20 mouse cellular contexts compared by ENCODE assay signal in genomic region chr11:6705516-6705915, GRCm38 (mm10). TPM values are rescaled to one million over a fixed set of nuclear protein-coding genes. Genes with fewer than 3 reads are reported as not detected.
DNase-seq lines count a peak whose midpoint lies in the region; ATAC-seq and TF ChIP-seq lines count a peak whose summit lies in the region.
"Had no signal": no experiment of that assay in that cellular context is flagged by ENCODE, and none has a peak within 500 bp of the region (broad histone marks: within the 10 kb centered on the region; RNA-seq: fewer than 3 reads in every experiment).

No protein-coding gene starts in this region.

- no peaks in the 10 kb centered on the region for H3K36me3 ChIP-seq in forebrain, postnatal 0 days (ENCODE audit: insufficient read depth)
- H3K36me3 ChIP-seq in forebrain, embryonic 14.5 days (ENCODE audit: control insufficient read depth, insufficient read depth, low read length), result no peaks in the 10 kb centered on the region
- H3K36me3 ChIP-seq in spleen, adult 2 months (ENCODE audit: control insufficient read depth, insufficient read depth, low read length), result no peaks in the 10 kb centered on the region
- H3K36me3 ChIP-seq: embryonic facial prominence, embryonic 13.5 days; forebrain, embryonic 12.5 days; G1E; heart, embryonic 15.5 days had no signal

- H3K9ac ChIP-seq in forebrain, postnatal 0 days, result no peak overlapping the region
- H3K9ac ChIP-seq in forebrain, embryonic 14.5 days (ENCODE audit: low read length), result no peak overlapping the region
- H3K9ac ChIP-seq: embryonic facial prominence, embryonic 13.5 days; forebrain, embryonic 12.5 days; heart, embryonic 15.5 days; hindbrain, embryonic 14.5 days had no signal

- peak overlapping the region; percentile 3; the same call in 1 of the 2 replicates for H3K27ac ChIP-seq in forebrain, postnatal 0 days (ENCODE audit: low read depth, low read length)
- no peak overlapping the region for H3K27ac ChIP-seq in forebrain, embryonic 14.5 days (ENCODE audit: low read depth, low read length)
- peak overlapping the region; percentile 60 for H3K27ac ChIP-seq in spleen, adult 2 months (ENCODE audit: insufficient read depth, low read length)
- H3K27ac ChIP-seq: embryonic facial prominence, embryonic 13.5 days; forebrain, embryonic 12.5 days; heart, adult 2 months; heart, embryonic 15.5 days; hindbrain, embryonic 14.5 days had no signal

- H3K4me1 ChIP-seq in forebrain, postnatal 0 days (ENCODE audit: insufficient read depth), result 0 out of 2 replicates have a peak, but pooled peaks cover 3% of the 10 kb centered on the region
- H3K4me1 ChIP-seq in forebrain, embryonic 14.5 days (ENCODE audit: control insufficient read depth, insufficient read depth, low read length), result no peaks in the 10 kb centered on the region
- H3K4me1 ChIP-seq in spleen, adult 2 months (ENCODE audit: control insufficient read depth, insufficient read depth, insufficient read length), result no peaks in the 10 kb centered on the region
- H3K4me1 ChIP-seq: embryonic facial prominence, embryonic 13.5 days; forebrain, embryonic 12.5 days; heart, embryonic 15.5 days had no signal

- ATAC-seq in forebrain, postnatal 0 days, result no peak; the same call in 1 of the 2 replicates
- ATAC-seq in forebrain, embryonic 14.5 days, result no peak

- H3K27me3 ChIP-seq in forebrain, postnatal 0 days (ENCODE audit: insufficient read depth, low read length), result no peaks in the 10 kb centered on the region
- H3K27me3 ChIP-seq in forebrain, embryonic 14.5 days (replicated peaks; ENCODE audit: control insufficient read depth, insufficient read depth, low read length), result no peaks in the 10 kb centered on the region
- H3K27me3 ChIP-seq in spleen, adult 2 months (ENCODE audit: control insufficient read depth, insufficient read depth, low read length), result no peaks in the 10 kb centered on the region
- H3K27me3 ChIP-seq: embryonic facial prominence, embryonic 13.5 days; forebrain, embryonic 12.5 days; heart, embryonic 15.5 days had no signal

- no peaks in the 10 kb centered on the region for H3K9me3 ChIP-seq in forebrain, postnatal 0 days (ENCODE audit: low read length)
- no peaks in the 10 kb centered on the region for H3K9me3 ChIP-seq in forebrain, embryonic 14.5 days (replicated peaks; ENCODE audit: control insufficient read depth, low read length)
- H3K9me3 ChIP-seq: embryonic facial prominence, embryonic 13.5 days; forebrain, embryonic 12.5 days; heart, embryonic 15.5 days had no signal

- H3K4me2 ChIP-seq in forebrain, postnatal 0 days (ENCODE audit: low read depth), result no peak overlapping the region
- H3K4me2 ChIP-seq in forebrain, embryonic 14.5 days (ENCODE audit: low read length), result no peak overlapping the region
- H3K4me2 ChIP-seq: embryonic facial prominence, embryonic 13.5 days; forebrain, embryonic 12.5 days; heart, embryonic 11.5 days; heart, embryonic 15.5 days; hindbrain, embryonic 14.5 days had no signal

- 76% methylated on average over 5 of the region's 5 CpGs for WGBS in forebrain, postnatal 0 days
- WGBS in forebrain, embryonic 14.5 days, result 84% methylated on average over 5 of the region's 5 CpGs
- WGBS in spleen, adult 2 months, result 63% methylated on average over 5 of the region's 5 CpGs

- no peak for TF ChIP-seq POLR2A in spleen, adult 2 months (IDR thresholded peaks at IDR 0.05; ENCODE audit: low read depth, low read length)

- no peak overlapping the region for H3K4me3 ChIP-seq in forebrain, postnatal 0 days (ENCODE audit: low read depth, low read length)
- no peak overlapping the region for H3K4me3 ChIP-seq in forebrain, embryonic 14.5 days (ENCODE audit: low read depth, low read length)
- no peak overlapping the region for H3K4me3 ChIP-seq in spleen, adult 2 months (ENCODE audit: extremely low read depth, insufficient read depth, insufficient read length)
- H3K4me3 ChIP-seq: embryonic facial prominence, embryonic 13.5 days; forebrain, embryonic 12.5 days; heart, adult 2 months; heart, embryonic 15.5 days had no signal

- no peak for TF ChIP-seq CTCF in forebrain, postnatal 0 days (IDR thresholded peaks at IDR 0.05; ENCODE audit: low read depth)
- TF ChIP-seq CTCF in spleen, adult 2 months (IDR thresholded peaks at IDR 0.05; ENCODE audit: extremely low read depth, insufficient read depth, insufficient read length, insufficient replicate concordance), result no peak

- no peak for DNase-seq in forebrain, postnatal 0 days
- DNase-seq in forebrain, embryonic 14.5 days (ENCODE audit: low spot score), result no peak
- no peak for DNase-seq in spleen, adult 2 months (ENCODE audit: low read depth in 1 of 2, low spot score in 2 of 2)
- DNase-seq in spleen, postnatal 4 days (ENCODE audit: low spot score in 2 of 2), result no peak
- DNase-seq in T-cell, adult 2 months (ENCODE audit: low spot score), result peak; percentile 52
- peak; percentile 23 to 48 for DNase-seq in natural killer cell, adult 2 months (ENCODE audit: low spot score in 2 of 2)
- no peak for DNase-seq in heart, adult 11 months
- DNase-seq: adrenal gland, postnatal 14 days; cerebellum, adult 18-20 months; cerebellum, adult 9-11 months; cerebellum, postnatal 36 days; heart, adult 2 months; heart, postnatal 14 days had no signal

RNA-seq across cellular contexts. Expression of gene Ramp3, which starts 47.2 kb away (rescaled TPM):
- 12.9 and 21.1 TPM in 2 replicates for total RNA-seq in forebrain, postnatal 0 days (2014; rRNA removed)
- polyA plus RNA-seq in forebrain, postnatal 0 days (2015; fragmentation: Nextera tagmentation; extraction: Ambion mirVana), result 17.6 and 20.0 TPM in 2 replicates
- 4.0 and 4.2 TPM in 2 replicates for polyA plus RNA-seq in forebrain, embryonic 14.5 days (2014; fragmentation: Nextera tagmentation; extraction: Ambion mirVana)
- polyA plus RNA-seq in spleen, adult 2 months (2012; rRNA removed), result 2.4 and 13.7 TPM in 2 replicates
- total RNA-seq: G1E; hematopoietic stem cell, adult 5-6 weeks had no signal
- polyA plus RNA-seq: G1E had no signal

Comparison
In these comparisons a context has a peak if more than half of its experiments do, and no peak if none do; other contexts are left out.
1. DNase-seq: peak in T-cell, adult 2 months (single experiment) and natural killer cell, adult 2 months (2 of 2); none in forebrain, postnatal 0 days (single experiment), forebrain, embryonic 14.5 days (single experiment), spleen, adult 2 months (0 of 2), spleen, postnatal 4 days (0 of 2) and heart, adult 11 months (single experiment).